Mouse (Mus musculus) cerebellum, adult 18-20 months (tissue): ENCODE data around the gene Mzt1.
A peak's percentile ranks its signal among the peaks of the same experiment; 100 is the strongest.
"Not testable (repeated sequence)": the region's sequence is repeated elsewhere in the genome, so short reads cannot be mapped to it uniquely, and the experiment has no call there.

ENCODE experiments used
- DNase-seq, 2 experiments: peaks; one replicate each; pipeline ENCODE4 v3.0.0; 2021

Gene Mzt1

DNA sequence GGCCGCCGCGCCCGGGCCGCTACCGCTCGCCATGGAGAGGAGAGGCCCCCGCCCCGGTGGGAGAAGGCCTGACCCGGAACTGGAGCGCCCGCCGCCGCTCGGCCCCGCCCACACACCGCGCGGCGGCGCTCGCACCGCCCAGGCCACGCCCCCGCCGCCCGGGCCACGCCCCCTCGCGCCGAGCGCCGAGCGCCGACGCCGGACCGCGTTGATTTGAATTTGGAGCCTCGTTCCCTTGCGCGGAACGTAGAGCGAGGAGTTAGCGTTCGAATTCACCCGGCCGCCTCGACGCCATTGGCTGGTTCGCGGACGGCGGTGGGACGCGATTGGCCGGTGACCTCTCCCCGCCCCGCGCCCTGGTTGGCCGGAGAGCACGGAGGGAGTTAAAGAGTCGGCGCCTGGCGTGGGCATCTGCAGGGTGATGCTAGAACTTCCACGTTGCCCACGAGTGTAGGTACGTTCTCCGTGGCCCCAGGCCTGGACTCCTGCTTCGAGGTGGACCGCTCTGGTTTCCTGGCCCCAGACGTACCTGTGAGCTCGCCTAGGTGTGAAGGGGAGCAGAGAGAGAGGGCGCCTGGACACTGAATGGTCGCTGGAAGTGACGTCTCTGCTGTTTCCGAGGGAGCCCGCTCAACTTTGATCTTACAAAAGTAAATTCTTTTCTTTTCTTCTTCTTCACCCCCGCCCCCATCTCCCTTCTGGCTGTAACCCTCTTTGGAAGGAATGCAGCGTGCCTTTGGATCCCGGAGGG lies at the start of gene Mzt1, which contains the start of gene Bora:
TSS of gene Mzt1 (minus strand) at position 104 of the 751 bp plus-strand sequence.
TSS of gene Bora (plus strand) at position 192 of the 751 bp plus-strand sequence.
- DNase-seq: peak; percentile 92 to 94

DNA sequence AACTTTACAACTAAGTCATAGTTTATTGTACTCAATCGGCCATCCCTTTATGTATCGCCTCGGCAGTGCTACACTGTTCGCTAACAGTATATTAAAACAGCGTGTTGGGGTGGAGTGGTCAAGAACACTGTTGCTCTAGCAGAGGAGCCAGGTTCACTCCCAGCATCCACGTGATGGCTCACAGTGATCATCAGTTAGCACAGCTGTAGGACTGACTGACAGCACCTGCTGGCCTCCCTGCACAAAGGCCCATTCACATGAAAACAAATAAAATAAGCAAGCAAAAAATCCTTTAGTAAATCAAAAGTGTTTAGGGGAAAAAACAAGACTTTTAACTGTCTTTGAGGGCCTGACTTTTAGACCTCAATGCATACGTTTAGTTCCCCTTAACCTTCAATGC lies 43.0 kb upstream of the Mzt1 start:
- DNase-seq: no peak

DNA sequence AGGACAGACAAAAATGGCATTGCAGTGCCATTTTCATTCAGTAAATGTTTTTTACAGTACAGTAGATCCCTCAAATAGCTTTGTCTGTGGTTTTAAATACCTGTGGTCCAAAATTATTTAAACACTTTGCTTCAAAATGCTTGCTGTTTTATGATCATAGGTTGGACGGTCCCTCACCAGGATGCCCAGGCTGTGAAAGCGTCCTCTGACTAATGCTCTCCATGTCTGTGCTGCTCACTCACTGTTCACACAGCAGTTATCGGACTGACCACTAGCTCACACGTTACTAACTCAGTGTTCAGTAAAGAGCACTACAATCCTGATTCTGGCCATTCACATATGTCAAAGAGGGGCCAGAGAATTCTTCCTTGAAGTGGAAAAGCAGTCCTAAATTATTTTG lies 25.2 kb upstream of the Mzt1 start:
- DNase-seq: no peak

DNA sequence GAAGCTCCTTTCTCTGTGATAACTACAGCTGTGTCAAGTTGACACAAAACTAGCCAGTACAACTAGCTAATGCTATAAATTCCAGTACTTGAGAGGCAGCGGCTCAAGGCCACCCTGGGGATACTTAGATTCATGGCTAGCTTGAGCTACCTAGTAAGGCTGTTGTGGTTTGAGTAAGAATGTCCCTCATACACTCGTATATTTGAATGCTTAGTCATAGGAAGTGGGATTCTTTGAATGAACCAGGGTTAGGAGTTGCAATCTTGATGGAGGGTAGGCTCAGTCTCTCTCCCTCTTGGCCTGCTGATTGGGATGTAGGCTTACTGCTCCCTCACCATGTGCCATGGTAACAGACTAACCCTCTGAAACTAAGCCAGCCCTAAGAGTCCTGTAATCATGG lies 17.2 kb upstream of the Mzt1 start:
- DNase-seq: no peak

DNA sequence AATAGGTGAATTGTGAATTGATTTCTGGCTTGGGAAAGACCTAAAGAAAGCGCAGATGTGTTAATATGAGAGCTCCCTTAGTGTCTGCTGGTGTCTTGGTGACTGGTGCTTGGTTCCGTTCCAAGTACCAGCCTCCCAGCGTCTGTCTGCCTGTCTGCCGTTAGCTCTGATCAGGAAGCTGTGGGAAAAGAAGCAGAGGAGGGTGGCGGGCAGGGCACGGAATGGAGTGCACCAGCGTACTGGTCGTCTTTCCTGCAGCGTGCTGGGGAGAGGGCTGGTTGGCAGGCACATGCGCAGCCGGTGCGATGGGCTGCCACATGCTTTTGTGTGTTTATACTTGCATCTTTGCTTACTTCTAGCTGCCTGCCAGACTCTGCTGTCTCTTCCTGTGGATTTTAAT lies 14.7 kb upstream of the Mzt1 start:
- peak in 1 of 2 experiments; percentile 14 for DNase-seq

DNA sequence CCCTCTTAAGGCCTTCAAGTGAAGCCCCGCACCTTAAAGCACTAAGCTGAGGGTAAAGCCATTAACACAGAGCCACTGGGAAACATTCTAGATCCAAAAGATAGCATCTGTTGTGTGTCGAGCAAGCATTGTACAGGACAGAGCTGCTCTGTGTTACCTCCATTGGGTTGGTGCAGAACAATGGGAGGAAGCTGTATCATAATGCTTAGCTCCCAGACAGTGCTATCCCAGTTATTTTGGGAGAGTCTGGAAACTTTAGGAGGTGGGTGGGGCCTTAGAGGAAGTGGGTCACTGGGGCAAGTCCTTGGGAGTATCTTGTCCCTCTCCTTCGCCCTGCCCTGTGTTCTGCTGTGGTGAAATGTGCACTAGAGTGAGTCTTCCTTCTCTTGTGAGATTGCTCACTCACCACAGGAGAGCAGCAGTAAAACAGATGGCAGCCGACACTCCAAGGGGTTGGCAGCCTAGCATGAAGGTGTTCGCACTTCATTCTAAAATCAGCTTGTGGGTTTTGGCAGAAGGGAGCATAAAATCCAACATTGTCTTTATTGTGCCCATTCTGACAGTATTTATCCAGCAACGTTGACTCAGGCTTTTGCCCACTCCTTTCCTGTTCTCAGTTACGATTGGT lies 13.1 kb upstream of the Mzt1 start:
- peak; percentile 41 to 54 for DNase-seq

DNA sequence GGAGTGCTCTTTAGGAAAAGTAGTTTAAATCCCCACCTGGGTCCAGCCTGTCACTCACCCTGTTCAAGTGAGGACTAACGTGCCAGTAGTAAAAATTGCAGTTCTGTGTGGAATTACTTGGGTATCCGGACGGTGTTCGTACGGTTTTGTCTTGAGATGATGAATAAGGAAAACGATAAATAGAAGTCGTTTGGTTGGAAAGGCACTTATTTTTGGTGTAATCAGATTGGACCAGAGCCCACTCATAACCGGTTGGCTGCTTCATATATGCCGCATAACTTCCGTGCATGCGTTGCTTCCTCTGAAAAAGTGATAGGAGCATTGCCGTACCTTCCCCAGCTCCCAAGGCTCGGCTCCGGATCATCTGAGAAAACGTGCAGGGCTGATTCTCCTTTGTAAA lies 848 bp upstream of the Mzt1 start:
- peak; percentile 11 to 22 for DNase-seq

DNA sequence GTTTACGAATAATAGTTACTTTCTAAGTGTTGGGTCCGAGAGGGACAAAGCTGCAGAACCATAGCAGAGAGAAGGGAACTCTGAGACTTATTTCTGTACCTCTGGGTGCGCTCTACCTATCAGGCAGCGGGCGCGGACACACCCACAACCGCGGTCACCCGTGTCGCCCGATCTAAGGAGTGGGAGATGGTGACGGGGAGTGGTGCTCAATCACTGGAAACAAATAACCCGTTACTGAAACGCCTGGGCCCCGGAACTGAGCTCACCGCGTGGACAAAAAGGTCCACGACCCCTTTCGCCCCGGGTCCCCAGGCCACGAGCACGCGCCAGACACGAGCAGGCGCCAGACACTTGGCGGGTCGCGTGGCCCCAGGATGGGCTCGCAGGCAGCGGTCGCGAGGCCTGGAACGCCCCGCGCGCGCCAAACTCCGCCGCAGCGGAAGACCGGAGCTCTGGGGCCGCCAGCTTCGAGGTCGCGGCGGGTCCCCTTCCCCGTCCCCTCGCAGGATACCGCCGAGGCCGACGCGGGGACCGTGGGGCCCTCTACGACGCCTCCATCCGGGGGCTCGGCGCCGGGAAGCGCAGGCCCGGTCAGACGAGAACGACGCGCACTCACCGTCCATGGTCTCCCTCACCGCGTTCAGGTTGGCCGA lies 430 bp downstream of the Mzt1 start:
- peak in 1 of 2 experiments; percentile 34 for DNase-seq

DNA sequence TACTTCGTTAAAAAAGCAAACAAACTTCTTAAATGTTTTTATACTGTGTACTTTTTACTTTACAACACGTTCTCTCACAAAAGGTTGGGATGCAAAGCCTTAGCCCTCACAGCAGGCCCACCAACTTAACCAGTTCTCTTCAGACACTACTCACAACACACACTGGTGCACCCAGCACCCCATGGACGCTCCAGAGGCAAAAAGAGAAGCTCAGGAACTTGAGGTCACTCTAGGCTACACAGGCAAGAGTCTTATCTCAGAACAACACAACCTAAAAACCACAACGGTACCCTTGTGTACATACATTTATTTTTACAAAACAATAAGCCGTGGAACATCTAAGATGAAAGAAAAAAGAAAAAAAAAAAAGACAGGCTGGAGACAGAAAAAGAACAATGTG lies 1.2 kb downstream of the Mzt1 start:
- DNase-seq: no peak

DNA sequence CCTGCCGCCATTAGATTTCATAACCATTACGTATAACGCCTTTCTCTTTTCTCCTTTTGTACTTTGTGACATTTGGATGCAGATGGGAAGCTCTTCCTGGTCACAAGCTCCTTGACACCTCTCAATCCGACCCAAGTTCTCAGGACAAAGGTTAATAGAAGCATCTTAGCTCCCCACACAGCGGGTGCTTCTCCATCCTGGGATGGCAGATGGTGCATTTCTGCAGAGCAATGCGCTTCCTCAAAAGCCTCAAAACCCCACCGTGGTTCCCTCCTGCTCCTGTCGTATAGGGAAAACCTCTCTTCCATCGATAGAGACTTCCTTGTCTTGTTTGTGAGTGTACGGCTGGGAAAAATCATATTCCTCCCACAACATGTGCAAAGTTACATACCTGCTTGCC lies 1.8 kb downstream of the Mzt1 start:
- peak in 1 of 2 experiments; percentile 17 for DNase-seq

DNA sequence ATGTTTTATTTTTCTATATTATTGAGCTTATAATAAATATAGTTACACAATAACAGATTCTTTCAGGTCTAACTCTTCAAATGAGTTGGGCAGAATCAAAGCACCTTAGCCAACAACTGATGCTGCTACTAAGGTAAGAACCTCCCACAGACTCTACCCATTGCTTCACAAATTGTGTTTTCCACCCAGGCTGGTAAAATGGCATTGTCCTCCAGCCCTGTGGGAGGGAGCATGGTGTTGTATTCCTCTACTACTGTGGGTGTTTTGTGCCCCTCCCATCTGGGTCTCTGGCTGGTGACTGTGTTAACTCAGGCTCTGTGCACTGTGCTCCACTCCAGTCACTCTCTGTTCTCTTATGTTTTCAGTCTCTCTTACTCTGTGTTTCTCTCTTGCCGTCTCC lies 2.4 kb downstream of the Mzt1 start:
- no peak for DNase-seq

DNA sequence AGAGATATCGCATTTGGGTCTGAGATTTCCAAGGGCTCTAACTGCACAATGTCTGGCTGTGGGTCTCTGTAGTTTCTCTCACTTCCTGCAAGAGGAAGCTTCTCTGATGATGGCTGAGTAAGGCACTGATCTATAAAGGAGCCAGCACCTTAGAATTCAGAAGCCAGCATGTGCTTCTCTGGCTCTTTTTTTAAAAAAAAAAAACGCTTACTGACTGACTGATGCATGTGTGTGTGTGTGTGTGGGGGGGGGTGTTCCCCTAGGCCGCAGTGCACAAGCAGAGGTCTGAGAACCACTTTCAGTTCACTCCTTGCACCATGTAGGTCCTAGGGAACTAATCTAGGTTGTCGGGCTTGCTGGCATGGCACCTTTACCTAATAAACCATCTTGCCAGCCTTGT lies 4.5 kb downstream of the Mzt1 start:
- no peak for DNase-seq

DNA sequence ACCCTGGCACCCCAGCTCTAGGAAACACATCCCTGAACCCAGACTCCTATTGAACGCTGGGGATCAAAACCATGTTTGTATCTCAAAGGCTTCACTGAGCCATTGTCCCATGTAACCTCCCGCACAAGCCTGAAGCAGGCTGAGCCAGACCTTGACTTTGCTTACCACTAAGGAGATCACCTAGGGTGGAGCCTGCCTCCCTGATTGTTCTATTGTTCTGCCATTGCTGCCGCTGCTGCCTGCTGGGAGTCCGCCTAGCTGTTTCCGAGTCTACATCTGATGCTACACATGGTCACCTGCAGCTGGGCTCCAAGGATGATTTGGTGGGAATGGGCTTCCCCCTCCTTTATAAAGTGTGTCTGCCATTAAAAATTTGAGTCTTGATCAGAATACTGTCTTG lies 6.6 kb downstream of the Mzt1 start:
- DNase-seq: not testable (repeated sequence)

DNA sequence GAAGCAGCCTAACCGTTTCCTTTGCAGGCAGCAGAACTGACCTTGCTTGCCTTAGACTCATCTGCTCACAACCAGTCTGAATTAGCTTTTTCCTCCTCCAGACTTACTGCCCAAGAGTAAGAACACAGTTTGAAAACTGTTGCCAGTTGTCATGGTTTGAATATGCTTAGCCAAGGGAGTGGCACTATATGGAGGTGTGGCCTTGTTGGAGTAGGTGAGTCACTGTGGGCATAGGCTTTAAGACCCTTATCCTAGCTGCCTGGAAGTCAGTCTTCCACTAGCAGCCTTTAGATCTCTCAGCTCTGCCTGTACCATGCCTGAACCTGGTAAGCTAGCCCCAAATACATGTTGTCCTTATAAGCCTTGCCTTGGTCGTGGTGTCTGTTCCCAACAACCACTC lies 8.2 kb downstream of the Mzt1 start:
- DNase-seq: no peak

DNA sequence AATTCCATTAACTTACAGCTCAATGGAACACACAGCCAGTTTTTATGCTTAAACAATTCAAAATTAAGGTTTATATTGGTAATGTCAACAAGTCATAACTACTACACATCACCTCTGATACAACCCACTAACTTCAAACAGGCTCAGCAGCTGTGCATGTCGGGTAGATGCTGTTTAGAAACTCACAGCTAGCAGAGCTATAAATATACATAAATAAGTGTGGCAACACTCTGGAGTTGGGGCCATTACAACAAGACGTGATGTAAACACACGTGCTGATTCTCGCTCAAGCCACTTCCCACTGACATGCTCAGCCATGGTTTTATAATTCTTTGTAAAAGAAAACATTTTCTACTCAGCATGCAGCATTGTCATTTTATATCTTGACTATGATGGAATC lies 9.9 kb downstream of the Mzt1 start:
- DNase-seq: no peak

DNA sequence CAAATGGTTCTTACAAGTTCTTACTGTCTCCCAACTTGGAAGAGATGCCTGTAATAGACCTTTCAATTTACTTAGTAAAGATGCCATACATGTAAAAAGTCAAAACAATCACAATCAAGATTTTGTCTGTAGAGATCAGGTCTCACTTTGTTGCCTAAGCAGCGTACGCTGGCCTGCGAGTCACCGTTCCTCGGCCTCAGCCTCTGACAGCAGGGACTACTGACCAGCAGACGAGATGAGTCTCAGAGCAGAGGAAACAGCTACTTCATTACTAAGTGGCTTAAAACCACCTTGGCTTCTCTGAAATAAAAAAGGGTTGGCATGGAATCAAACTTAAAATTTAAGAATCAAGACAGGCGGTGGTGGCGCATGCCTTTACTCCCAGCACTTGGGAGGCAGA lies 11.1 kb downstream of the Mzt1 start:
- DNase-seq: not testable (repeated sequence)

DNA sequence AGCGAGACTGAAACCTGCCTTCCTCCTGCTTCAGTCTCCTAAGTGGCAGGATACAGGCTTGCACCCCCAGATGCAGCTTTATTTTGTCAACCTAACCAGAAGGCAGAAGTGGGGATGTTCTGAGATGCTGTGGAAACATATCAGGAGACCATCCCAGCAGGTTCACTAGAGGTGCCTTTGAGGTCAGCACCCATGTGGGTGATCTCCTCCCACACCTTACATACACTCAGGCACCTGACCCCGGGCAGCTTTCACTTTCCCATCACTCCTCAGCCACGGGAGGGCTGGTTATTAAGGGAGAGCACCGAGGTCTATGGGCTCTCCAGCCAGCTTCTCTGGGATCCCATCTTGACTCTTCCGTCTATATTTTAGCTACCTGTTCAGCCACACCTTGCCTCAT lies 13.3 kb downstream of the Mzt1 start:
- no peak for DNase-seq

DNA sequence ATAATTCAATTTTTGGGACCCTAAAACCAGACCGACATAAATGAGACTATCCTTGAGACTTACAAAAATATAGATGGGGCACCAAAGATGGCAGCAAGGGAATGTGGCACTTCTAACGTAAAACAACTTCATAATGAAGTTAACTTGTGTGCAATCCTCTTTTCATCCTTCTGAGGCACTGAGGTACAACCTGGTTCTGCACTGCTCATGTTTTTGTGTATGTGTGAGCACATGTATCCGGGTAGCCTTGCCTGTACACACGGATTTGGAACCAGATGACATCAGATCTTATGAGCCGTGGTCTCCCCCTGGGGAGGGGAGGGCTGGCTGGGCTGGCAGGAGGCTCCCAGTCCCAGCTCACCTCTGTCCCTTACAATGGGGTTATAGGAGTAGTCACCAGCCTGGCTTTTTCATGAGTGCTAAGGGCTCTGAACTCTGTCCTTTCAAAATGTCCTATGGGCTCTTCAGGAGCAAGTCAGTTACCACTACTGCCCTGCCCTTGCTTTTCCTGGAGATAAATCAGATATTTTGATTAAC lies 14.5 kb downstream of the Mzt1 start:
- DNase-seq: no peak

DNA sequence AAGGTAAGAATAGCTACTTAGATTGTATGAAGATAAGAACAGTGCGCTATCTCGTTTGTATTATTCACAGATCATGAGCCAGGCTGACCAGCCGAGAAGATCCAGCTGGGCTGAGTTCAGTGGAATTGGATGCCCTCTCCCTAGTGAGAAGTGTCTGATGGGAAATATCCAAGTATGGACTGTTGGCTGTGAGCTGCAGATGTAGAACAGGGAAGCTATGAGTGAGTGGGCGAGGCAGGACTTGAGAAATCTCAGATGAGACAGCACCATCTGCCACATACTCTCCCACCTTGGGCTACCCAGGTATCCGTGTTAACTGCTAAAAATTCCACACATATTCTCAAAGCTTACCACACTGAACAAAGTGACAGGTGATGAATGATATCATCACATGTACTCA lies 15.9 kb downstream of the Mzt1 start:
- DNase-seq: no peak

DNA sequence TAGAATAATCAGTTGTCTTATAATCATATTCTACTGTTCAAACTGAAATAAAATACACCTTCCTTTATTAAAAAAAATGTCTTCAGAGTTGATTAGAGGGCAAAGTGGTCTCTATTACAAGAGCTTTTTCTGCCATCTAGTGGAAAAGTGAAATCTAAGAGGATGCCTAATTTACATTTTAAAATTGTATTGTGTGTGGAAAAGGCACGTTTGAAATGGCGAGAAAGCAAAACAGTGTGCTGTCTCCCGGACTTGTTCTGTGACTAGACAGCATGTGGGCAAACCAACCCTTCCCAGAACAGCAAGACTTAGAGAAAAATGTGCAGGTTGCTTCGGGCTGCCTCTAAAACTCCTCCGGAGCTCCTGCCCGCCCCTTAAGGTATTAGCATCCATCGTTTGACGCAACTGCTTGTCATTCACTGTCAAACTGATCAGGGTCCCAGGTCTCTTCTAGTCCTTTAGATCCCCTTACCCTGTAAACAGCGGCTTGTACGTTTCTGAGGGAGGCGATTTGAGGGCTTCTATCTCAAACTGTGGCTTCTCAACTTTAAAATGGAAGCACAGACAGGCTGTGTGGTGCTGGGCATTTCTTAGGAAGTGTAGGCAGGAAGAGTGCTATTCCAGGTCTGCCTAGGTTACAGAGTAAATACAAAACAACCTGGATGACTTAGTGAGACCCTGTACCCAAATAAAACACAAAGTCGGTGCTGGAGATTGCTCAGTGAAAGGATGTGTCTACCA lies 23.4 kb downstream of the Mzt1 start:
- no peak for DNase-seq

DNA sequence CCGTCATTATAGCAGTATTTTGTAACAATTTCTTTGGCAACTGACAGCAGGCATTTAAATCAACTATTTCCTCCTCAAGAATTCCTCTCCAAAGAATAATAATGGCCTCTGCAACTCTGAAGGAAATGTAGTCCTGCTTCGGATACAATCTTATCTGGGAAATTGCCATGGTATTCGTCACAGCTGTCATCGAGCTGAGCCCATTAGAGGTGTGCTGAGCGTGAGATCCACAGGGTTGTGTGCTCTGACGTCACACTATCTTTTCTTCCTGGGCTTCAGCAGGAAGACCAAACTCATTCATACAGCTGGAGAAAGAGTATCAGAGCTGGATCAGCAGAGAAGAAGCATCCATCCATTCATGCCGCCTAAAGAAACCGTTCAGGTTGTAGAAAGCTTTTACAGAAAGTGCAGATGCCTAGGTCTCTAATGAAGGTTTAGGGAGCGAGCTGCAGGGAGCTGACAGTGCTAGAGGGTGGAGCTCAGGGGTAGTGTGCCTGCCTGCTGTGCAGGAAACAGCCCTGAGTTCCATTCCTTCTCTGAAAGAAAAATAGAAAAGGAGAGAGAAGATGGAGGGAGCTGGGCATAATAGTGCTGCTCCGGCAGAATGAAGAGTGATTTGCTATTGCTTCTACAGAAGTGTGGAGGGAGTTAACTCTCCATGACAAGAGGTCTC lies 26.7 kb downstream of the Mzt1 start:
- no peak for DNase-seq

DNA sequence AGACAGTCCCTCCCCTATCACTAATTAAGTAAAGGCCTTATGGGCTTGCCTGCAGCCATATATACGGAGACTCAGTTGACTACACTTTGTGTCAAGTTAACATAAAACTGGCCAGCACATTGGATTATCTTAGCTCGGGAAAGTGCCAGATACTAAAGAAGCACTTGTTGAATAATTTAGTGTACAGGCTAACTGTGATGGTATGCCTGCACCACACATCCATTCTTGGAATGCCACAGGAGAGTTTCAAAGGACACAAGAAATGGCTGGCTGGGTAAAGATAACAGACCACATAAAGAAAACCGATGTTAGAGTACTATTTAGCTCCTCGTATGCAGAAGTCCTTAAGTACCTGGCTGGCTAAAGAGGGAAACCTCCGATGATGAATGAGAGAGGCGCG lies 27.2 kb downstream of the Mzt1 start:
- DNase-seq: no peak

DNA sequence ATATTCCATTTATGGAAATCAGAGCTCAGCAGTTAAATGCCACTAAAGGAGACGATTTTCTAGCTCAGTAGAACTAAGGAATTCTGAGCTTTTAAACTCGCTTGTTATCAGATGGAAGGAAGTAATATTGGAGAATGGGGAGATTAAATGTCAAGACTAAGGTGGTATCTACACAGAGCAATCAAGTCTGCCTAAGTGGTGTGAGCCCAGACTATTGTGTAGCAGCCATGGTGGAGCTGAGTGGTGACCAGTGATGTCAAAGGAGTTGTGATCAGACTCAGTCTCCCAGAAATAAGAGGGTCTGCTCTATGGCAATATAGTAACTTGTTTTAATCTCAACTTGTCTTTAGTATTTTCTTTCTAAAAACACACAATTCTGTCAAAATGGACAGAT lies 35.0 kb downstream of the Mzt1 start:
- DNase-seq: no peak
